8 mouse cellular contexts compared by ENCODE assay signal in the genomic region with DNA sequence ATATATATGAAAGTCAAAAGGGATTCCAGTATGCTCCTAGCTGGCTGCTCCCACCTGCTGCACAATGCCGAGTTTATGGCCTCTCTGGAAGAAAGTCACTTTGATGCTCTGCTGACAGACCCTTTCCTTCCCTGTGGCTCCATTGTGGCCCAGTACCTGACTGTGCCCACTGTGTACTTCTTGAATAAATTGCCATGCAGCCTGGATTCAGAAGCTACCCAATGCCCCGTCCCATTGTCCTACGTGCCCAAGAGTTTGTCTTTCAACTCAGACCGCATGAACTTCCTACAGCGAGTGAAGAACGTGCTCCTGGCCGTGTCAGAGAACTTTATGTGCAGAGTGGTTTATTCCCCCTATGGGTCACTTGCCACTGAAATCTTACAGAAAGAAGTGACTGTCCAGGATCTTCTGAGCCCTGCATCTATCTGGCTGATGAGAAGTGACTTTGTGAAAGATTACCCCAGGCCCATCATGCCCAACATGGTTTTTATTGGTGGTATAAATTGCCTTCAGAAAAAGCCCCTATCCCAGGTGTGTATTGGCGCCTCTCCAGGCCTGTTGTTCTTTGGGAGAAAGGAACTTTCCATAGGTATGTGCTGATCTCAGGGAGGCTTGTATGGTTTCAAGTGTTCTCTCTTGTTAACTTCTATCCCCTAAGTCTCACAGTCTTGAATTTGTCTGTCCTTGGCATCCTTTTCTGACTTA. TPM values are rescaled to one million over a fixed set of nuclear protein-coding genes. Genes with fewer than 3 reads are reported as not detected.
A peak's percentile ranks its signal among the peaks of the same experiment; 100 is the strongest.
DNase-seq lines count a peak whose midpoint lies in the region; ATAC-seq and TF ChIP-seq lines count a peak whose summit lies in the region.

No protein-coding gene starts in this region.

- no peak overlapping the region for H3K9ac ChIP-seq in kidney, embryonic 15.5 days
- H3K9ac ChIP-seq in heart, embryonic 16.5 days (ENCODE audit: low read length) = no peak overlapping the region

- peak; percentile 19; the same call in 1 of the 2 replicates for ATAC-seq in kidney, embryonic 15.5 days (replicated peaks; ENCODE audit: low FRiP score)
- peak; percentile 5; the same call in 1 of the 2 replicates for ATAC-seq in heart, embryonic 16.5 days (replicated peaks; ENCODE audit: extremely low read depth, insufficient read depth, low FRiP score)

- H3K27me3 ChIP-seq in kidney, embryonic 15.5 days = no peaks in the 10 kb centered on the region
- no peaks in the 10 kb centered on the region for H3K27me3 ChIP-seq in heart, embryonic 16.5 days (ENCODE audit: control insufficient read depth, insufficient read depth, low read length)

- no peak overlapping the region for H3K4me2 ChIP-seq in kidney, embryonic 15.5 days
- no peak overlapping the region for H3K4me2 ChIP-seq in heart, embryonic 16.5 days (ENCODE audit: low read depth, low read length)

- WGBS in kidney, embryonic 15.5 days = 61% methylated on average over 8 of the region's 8 CpGs
- 55% methylated on average over 8 of the region's 8 CpGs for WGBS in heart, embryonic 16.5 days

- H3K4me1 ChIP-seq in kidney, embryonic 15.5 days = no peaks in the 10 kb centered on the region
- H3K4me1 ChIP-seq in heart, embryonic 16.5 days (ENCODE audit: control insufficient read depth, insufficient read depth, low read length) = no peaks in the 10 kb centered on the region

- TF ChIP-seq POLR2A in brain, embryonic 14.5 days (IDR thresholded peaks at IDR 0.05; ENCODE audit: borderline replicate concordance, extremely low read depth, insufficient read depth, insufficient read length, poor library complexity, severe bottlenecking) = no peak

- TF ChIP-seq CTCF in brain, embryonic 14.5 days (IDR thresholded peaks at IDR 0.05; ENCODE audit: borderline replicate concordance, extremely low read depth, insufficient read depth, insufficient read length) = no peak

- no peak overlapping the region for H3K27ac ChIP-seq in kidney, embryonic 15.5 days
- no peak overlapping the region for H3K27ac ChIP-seq in heart, embryonic 16.5 days (ENCODE audit: low read length)

- no peak overlapping the region for H3K4me3 ChIP-seq in kidney, embryonic 15.5 days (replicated peaks)
- no peak overlapping the region for H3K4me3 ChIP-seq in heart, embryonic 16.5 days (ENCODE audit: low read length)

- peaks cover 57% of the 10 kb centered on the region for H3K9me3 ChIP-seq in kidney, embryonic 15.5 days (replicated peaks)
- peaks cover 57% of the 10 kb centered on the region for H3K9me3 ChIP-seq in heart, embryonic 16.5 days (replicated peaks; ENCODE audit: control insufficient read depth, low read length)

- no peaks in the 10 kb centered on the region for H3K36me3 ChIP-seq in kidney, embryonic 15.5 days
- H3K36me3 ChIP-seq in heart, embryonic 16.5 days (ENCODE audit: control insufficient read depth, insufficient read depth) = no peaks in the 10 kb centered on the region

- no peak for DNase-seq in kidney, postnatal 36 days
- peak; percentile 2 for DNase-seq in brain, embryonic 14.5 days (ENCODE audit: low read depth)
- DNase-seq in neural tube, embryonic 10.5 days (ENCODE audit: extremely low spot score, low spot score) = peak; percentile 18
- DNase-seq in urinary bladder, postnatal 10 days (ENCODE audit: low spot score) = no peak
- DNase-seq in layer of hippocampus, postnatal 14 days (ENCODE audit: low spot score in 2 of 2) = no peak
- no peak for DNase-seq in layer of hippocampus, adult 11-12 months (ENCODE audit: low spot score)

RNA-seq across cellular contexts. Expression of a gene that starts 0.7 kb away (rescaled TPM):
- polyA plus RNA-seq in kidney, embryonic 15.5 days (2015; fragmentation: Nextera tagmentation; extraction: Ambion mirVana) = 1.2 and 1.8 TPM in 2 replicates
- 0.14 and 0.15 TPM in 2 replicates for polyA plus RNA-seq in brain, embryonic 14.5 days (2012; rRNA removed)
- polyA plus RNA-seq in heart, embryonic 16.5 days (2015; fragmentation: Nextera tagmentation; extraction: Ambion mirVana) = 0.14 TPM in 1 of 2 replicates, not detected in the other
- total RNA-seq in layer of hippocampus, postnatal 14 days (2021) = not detected

RNA-seq across cellular contexts. Expression of a gene that starts 6.9 kb away (rescaled TPM):
- 10.7 TPM in 2 replicates for polyA plus RNA-seq in kidney, embryonic 15.5 days (2015; fragmentation: Nextera tagmentation; extraction: Ambion mirVana)
- 9.8 and 12.6 TPM in 2 replicates for polyA plus RNA-seq in brain, embryonic 14.5 days (2012; rRNA removed)
- 2.8 and 3.1 TPM in 2 replicates for polyA plus RNA-seq in heart, embryonic 16.5 days (2015; fragmentation: Nextera tagmentation; extraction: Ambion mirVana)
- total RNA-seq in layer of hippocampus, postnatal 14 days (2021) = 1 to 10 TPM; 1.7 to 3.1 TPM

RNA-seq across cellular contexts. Expression of a gene that starts 12.1 kb away (rescaled TPM):
- 27.5 and 28.9 TPM in 2 replicates for polyA plus RNA-seq in kidney, embryonic 15.5 days (2015; fragmentation: Nextera tagmentation; extraction: Ambion mirVana)
- polyA plus RNA-seq in brain, embryonic 14.5 days (2012; rRNA removed) = 0.05 TPM in 1 of 2 replicates, not detected in the other
- not detected in 2 replicates for polyA plus RNA-seq in heart, embryonic 16.5 days (2015; fragmentation: Nextera tagmentation; extraction: Ambion mirVana)
- not detected for total RNA-seq in layer of hippocampus, postnatal 14 days (2021)

RNA-seq across cellular contexts. Expression of a gene that starts 14.3 kb away (rescaled TPM):
- polyA plus RNA-seq in kidney, embryonic 15.5 days (2015; fragmentation: Nextera tagmentation; extraction: Ambion mirVana) = 1.3 and 1.8 TPM in 2 replicates
- 0.04 and 0.14 TPM in 2 replicates for polyA plus RNA-seq in brain, embryonic 14.5 days (2012; rRNA removed)
- polyA plus RNA-seq in heart, embryonic 16.5 days (2015; fragmentation: Nextera tagmentation; extraction: Ambion mirVana) = 0.60 and 0.85 TPM in 2 replicates
- under 1 TPM; 0.12 to 0.17 TPM for total RNA-seq in layer of hippocampus, postnatal 14 days (2021)

RNA-seq across cellular contexts. Expression of a gene that starts 46.7 kb away (rescaled TPM):
- not detected in 2 replicates for polyA plus RNA-seq in kidney, embryonic 15.5 days (2015; fragmentation: Nextera tagmentation; extraction: Ambion mirVana)
- polyA plus RNA-seq in brain, embryonic 14.5 days (2012; rRNA removed) = 0.04 TPM in 1 of 2 replicates, not detected in the other
- polyA plus RNA-seq in heart, embryonic 16.5 days (2015; fragmentation: Nextera tagmentation; extraction: Ambion mirVana) = not detected in 2 replicates
- total RNA-seq in layer of hippocampus, postnatal 14 days (2021) = not detected

Comparison
In these comparisons a context has a peak if more than half of its experiments do, and no peak if none do; other contexts are left out.
1. DNase-seq: peak in brain, embryonic 14.5 days (single experiment) and neural tube, embryonic 10.5 days (single experiment); none in kidney, postnatal 36 days (0 of 2), urinary bladder, postnatal 10 days (single experiment), layer of hippocampus, postnatal 14 days (0 of 2) and layer of hippocampus, adult 11-12 months (single experiment).
2. RNA of a gene that starts 12.1 kb away (polyA plus RNA-seq): 27.5 to 28.9 TPM in kidney, embryonic 15.5 days; 0.05 TPM in brain, embryonic 14.5 days and not detected in heart, embryonic 16.5 days; every median in the first group is over 10 times any median in the second.